Mouse (Mus musculus) adrenal gland, postnatal 14 days (tissue): ENCODE data around the gene Top2b. TPM values are rescaled to one million over a fixed set of nuclear protein-coding genes. Genes with fewer than 3 reads are reported as not detected.

ENCODE experiments used
- DNase-seq: peaks from one replicate; pipeline ENCODE4 v3.0.0; 2021; ENCODE audit warnings: mixed read lengths
- long read RNA-seq, 2 experiments: library from polyadenylated mRNA; stranded (forward); transcript quantifications; one replicate each; pipeline ENCODE4 v2.0.0; 2021
- total RNA-seq: library from RNA; stranded (reverse); gene quantifications from 2 replicates; pipeline ENCODE4 v1.2.3, GENCODE M21; 2021

Top2b gene
- 74.9 and 80.4 TPM in 2 replicates for total RNA-seq
- long read RNA-seq, experiment 1, full-length matches to known transcripts, result 11 of 24 reads
- long read RNA-seq, experiment 1, partial matches to known transcripts, result 9 of 24 reads
- long read RNA-seq, experiment 1, other reads (novel, unspliced or antisense), result 4 of 24 reads
- long read RNA-seq, experiment 2, full-length matches to known transcripts, result 12 of 16 reads
- long read RNA-seq, experiment 2, partial matches to known transcripts, result 3 of 16 reads
- long read RNA-seq, experiment 2, other reads (novel, unspliced or antisense), result 1 of 16 reads

DNA sequence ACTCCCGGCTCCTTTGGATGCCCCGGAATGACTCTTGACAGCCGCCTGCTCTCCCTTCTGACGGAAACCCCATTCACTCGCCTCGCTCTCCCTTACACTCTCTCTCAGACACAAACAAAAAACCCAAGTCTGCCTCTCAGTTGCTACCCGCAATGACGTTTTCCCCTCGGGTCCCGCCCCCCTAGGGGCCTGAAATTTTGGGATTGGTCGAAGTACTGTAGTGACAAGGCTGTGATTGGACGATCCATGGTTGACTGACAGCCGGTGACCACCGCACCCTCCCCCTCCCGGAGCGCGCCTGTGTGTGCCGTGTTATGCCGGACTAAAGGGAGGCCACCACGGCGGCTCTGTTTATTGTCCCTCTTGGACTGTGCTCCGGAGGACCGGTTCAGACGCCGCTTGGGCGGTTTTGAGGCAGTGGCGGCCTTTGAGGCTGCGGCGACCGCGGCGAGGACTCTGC is at the start of gene Top2b:
Top2b (plus strand) TSS at position 302 of the 460 bp plus-strand sequence.
- peak; percentile 98 for DNase-seq

DNA sequence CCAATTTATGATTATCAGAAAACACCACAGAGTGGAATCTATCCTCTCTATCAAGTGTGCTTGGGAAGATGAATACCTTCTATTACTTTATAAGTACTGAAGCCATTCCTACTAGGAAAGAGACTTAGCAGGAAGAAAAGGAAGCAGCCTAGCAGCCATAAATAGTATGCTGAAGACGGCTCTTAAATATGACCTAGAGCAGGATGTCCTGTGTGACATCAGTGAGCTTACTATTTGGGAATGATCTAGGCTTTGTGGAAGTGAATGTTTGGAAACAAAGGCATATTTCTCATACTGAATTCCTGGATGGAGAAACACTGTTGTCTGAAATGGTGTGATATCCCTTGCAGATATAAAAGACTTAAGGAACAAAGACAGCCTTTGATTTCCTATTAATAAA is 48.3 kb upstream of the Top2b start:
- DNase-seq, result no peak

- DNase-seq, result no peak
Observed at GRCm38 (mm10) chr14:16319818-16320217, 45.2 kb upstream of the Top2b start.

DNA sequence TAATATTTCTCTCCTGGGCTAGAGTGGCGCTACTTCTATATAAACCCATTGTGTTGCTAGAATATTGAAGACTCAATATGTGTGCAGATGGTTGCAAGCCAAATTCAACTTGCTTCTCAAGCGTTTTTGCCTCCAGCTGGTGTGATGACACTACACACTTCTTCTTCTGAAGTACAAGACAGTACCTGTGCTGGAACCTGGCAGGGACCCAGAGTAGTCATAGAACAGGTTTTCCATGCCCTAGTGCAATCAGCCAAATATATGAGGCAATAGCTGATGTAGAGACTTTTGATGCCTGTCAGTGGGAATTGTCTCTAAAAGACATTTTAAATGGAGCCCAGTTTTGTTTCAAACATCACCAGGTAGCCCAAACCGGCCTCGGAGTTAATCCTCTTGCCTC is 40.6 kb upstream of the Top2b start:
- DNase-seq, result no peak

GRCm38 (mm10) chr14:16325208-16325607 is 39.8 kb upstream of the Top2b start:
- DNase-seq, result no peak

GRCm38 (mm10) chr14:16328531-16328930 is 36.4 kb upstream of the Top2b start:
- DNase-seq, result peak; percentile 55

- DNase-seq, result no peak
Observed at GRCm38 (mm10) chr14:16328959-16329480, 36.0 kb upstream of the Top2b start.

GRCm38 (mm10) chr14:16329756-16330155 is 35.2 kb upstream of the Top2b start:
- DNase-seq, result no peak

- no peak for DNase-seq
Observed at GRCm38 (mm10) chr14:16334260-16334659, 30.7 kb upstream of the Top2b start.

- DNase-seq, result no peak
Observed at GRCm38 (mm10) chr14:16335835-16336417, 29.1 kb upstream of the Top2b start.

GRCm38 (mm10) chr14:16347505-16347904 is 17.5 kb upstream of the Top2b start:
- DNase-seq, result no peak

GRCm38 (mm10) chr14:16359704-16360103 is 5.3 kb upstream of the Top2b start:
- DNase-seq, result no peak

DNA sequence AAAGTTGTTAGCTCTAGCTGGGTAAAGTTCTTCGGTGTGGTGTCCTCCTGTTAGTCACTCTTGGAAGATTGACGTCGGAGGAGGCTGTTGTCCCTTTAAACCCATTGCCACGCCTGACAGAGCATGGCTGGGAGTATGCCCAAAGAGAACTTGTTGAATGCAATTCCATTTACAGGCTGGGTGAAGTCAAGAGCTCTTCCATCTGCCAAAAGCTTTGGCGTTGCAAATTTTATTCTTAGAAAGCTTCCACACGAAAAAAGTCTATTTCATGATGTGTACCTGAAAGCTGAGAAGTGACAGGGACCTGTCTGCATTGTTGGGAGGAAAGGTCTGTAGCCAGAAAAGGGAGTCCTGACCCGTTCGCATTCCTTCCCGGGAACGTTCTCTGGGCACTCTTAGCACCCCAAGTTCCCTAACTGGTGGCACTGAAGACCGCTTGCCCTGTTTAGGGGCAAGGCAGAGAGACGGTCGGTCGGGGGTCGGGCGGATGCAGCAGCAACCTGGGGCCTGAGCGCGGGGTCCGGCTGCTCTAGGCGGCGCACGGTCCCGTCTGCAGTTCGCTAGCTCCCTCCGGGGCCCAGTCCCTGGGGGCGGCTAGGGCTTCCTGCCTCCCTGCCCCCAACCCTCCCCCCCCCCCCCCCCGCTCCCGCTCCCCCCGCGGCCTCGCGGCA is 683 bp upstream of the Top2b start:
- peak; percentile 82 for DNase-seq

- peak; percentile 86 for DNase-seq
Observed at GRCm38 (mm10) chr14:16365362-16366173, 589 bp downstream of the Top2b start.

DNA sequence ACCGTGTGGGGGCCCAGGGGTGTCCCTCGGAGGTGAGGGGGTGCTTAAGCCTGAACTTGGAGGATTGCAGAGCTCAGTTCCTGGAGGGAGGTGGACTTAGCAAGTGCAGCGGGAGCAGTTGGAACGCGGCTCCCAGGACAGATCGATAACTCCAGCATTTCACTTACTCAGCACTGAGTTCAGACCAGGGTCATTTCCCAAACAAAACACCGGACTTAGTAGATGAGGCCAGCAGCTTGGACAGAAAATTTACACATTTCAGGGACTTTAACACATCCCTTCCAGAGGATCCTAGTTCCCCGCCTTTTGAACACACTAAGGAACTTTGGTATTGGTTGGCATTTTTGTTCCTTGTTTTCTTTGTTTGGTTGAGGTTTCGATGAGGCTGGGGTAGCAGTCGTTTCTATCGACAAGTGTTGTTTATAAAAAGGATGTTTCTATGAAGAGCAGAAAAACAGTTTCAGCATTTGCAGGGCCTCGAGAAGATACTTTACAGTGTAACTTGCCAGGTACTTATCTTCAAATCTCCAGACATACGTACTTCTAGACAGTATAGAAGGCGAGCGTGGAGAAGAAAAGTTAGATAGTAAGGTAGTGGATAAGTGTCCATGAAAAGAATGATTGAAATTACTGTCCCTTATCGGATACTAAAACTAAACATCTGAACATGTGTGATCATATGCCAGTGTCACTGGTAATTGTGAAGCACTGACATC is 1.4 kb downstream of the Top2b start:
- DNase-seq, result no peak

DNA sequence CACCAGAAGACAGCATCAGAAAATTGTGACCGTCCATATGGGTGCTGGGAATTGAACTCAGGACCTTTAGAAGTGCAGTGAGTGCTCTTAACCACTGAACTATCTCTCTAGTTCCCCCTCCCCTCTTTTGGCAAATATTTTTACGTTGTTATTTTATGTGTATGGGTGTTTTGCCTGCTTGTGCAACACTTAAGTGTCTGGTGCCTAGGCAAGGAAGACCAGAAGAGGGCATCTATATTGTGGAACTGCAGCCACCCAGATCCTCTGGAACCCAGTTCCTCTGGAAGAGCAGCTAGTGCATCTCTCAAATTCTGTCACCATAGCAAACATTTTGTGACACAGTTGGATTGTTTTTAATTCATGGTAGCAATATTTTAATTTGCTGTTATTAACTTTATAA is 2.0 kb downstream of the Top2b start:
- DNase-seq, result no peak

GRCm38 (mm10) chr14:16372761-16373160 is 7.8 kb downstream of the Top2b start:
- DNase-seq, result no peak

DNA sequence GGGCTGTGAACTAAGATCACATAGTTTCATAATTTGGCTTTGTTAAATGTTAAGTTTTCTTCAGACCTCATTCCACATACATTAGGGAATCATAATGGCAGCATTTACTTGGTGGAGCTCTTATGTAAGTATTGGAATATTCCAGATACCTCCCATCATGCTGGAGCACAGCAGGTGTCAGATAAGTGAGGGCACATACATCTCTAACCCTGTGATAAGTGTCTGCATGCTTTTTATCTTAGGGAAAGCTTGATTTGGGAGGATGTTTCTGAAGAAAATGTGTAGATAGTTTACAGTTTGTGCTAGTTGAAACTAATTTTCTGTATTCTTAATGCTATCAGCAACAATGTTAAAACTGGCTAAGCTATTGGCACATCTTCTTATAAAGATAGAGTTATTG is 8.2 kb downstream of the Top2b start:
- DNase-seq, result no peak

GRCm38 (mm10) chr14:16379917-16380570 is 15.1 kb downstream of the Top2b start:
- DNase-seq, result peak; percentile 40

DNA sequence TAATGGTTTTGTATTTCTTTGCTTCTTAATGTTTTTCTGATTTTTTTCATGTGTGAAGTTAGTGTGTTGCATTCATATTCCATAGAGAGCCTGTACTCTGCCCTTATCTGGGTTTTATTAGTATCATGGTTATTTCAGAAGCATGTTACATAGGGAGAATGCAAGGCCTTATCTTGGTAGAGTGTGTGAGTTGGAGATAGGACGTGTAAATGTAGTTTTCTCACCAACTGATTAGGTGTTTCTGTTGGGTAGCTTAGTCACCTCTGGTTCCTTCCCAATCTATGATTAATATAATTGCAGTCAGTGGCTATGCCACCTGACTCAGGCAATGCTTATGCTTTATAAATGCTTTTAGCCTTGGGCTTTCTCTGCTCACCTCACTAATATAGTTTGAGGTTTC is 19.8 kb downstream of the Top2b start:
- DNase-seq, result no peak

- DNase-seq, result no peak
Observed at GRCm38 (mm10) chr14:16405187-16405586, 40.2 kb downstream of the Top2b start.
